Mouse (Mus musculus) CH12.LX (cell line): ENCODE measurements around the gene Cish. TPM values are rescaled to one million over a fixed set of nuclear protein-coding genes. Genes with fewer than 3 reads are reported as not detected.

Experiments used
- DNase-seq: peaks from one replicate; pipeline ENCODE4 v3.0.0-alpha.2; 2013; ENCODE audit errors: extremely low read depth
- H3K27ac ChIP-seq: 2 replicates; pipeline ENCODE4 v1.5.1; 2012; ENCODE audit warnings: low read depth, mild to moderate bottlenecking, control low read depth, moderate library complexity; ENCODE audit not compliant: insufficient read depth
- H3K27me3 ChIP-seq: replicated peaks from 2 replicates; pipeline ENCODE3; 2012; ENCODE audit warnings: inconsistent platforms
- H3K36me3 ChIP-seq, 2 experiments: replicated peaks in 1 of 2; 2 replicates each; pipeline versions ENCODE3 to v1.6.1; 2012; ENCODE audit warnings: inconsistent platforms in 1 of 2, low read length in 1 of 2, mild to moderate bottlenecking in 1 of 2, mixed read lengths in 1 of 2, moderate library complexity in 1 of 2; ENCODE audit not compliant: control insufficient read depth in 1 of 2, insufficient read depth in 1 of 2
- H3K4me1 ChIP-seq, 2 experiments: 2 replicates each; pipeline ENCODE4 v1.6.1; 2012; ENCODE audit warnings: inconsistent platforms in 1 of 2, moderate library complexity in 1 of 2; ENCODE audit not compliant: insufficient read depth in 2 of 2, control insufficient read depth in 1 of 2
- H3K4me2 ChIP-seq: 2 replicates; pipeline ENCODE4 v1.6.1; 2012; ENCODE audit warnings: low read depth, mild to moderate bottlenecking, control low read depth; ENCODE audit not compliant: poor library complexity, insufficient read depth, severe bottlenecking
- H3K4me3 ChIP-seq, 3 experiments: fragments of 150-350 bp in 1 of 3; sonication (generic) in 1 of 3; replicated peaks in 1 of 3; 2 replicates each; pipeline versions ENCODE3 to v1.5.1; 2011 to 2012; ENCODE audit warnings: low read depth in 2 of 3, low read length in 2 of 3, mild to moderate bottlenecking in 2 of 3, moderate library complexity in 2 of 3, control low read depth in 1 of 3, improper control_type of control experiment in 1 of 3, inconsistent platforms in 1 of 3, mixed read lengths in 1 of 3; ENCODE audit not compliant: poor library complexity in 1 of 3
- H3K79me2 ChIP-seq: replicated peaks from 2 replicates; pipeline ENCODE4 v1.6.1; 2012; ENCODE audit warnings: mild to moderate bottlenecking, moderate library complexity; ENCODE audit not compliant: control insufficient read depth, poor library complexity, insufficient read depth, severe bottlenecking; ENCODE audit errors: extremely low read depth
- H3K9ac ChIP-seq: 2 replicates; pipeline ENCODE4 v1.6.1; 2012; ENCODE audit warnings: low read depth, mild to moderate bottlenecking, control low read depth, moderate library complexity; ENCODE audit not compliant: insufficient read depth
- H3K9me3 ChIP-seq: replicated peaks from 2 replicates; pipeline ENCODE3; 2012; ENCODE audit warnings: low read length, inconsistent platforms, mixed read lengths
- BHLHE40 ChIP-seq: IDR thresholded peaks from 2 replicates; pipeline ENCODE4 v1.6.1; 2011; ENCODE audit warnings: mild to moderate bottlenecking, low read depth, low read length, improper control_type of control experiment
- CHD2 ChIP-seq: IDR thresholded peaks from 2 replicates; pipeline ENCODE4 v1.6.1; 2011; ENCODE audit warnings: low read length, improper control_type of control experiment
- CTCF ChIP-seq, 2 experiments: IDR thresholded peaks in 1 of 2; conservative IDR thresholded peaks in 1 of 2; 2 replicates each; pipeline ENCODE4 v1.5.1; 2011 to 2012; ENCODE audit warnings: low read depth in 2 of 2, low read length in 2 of 2, improper control_type of control experiment in 1 of 2, inconsistent platforms in 1 of 2, mild to moderate bottlenecking in 1 of 2, moderate library complexity in 1 of 2
- E2F4 ChIP-seq: IDR thresholded peaks from 2 replicates; pipeline ENCODE4 v1.6.1; 2011; ENCODE audit warnings: low read depth, low read length, improper control_type of control experiment; ENCODE audit not compliant: insufficient replicate concordance
- EP300 ChIP-seq: IDR thresholded peaks from 2 replicates; pipeline ENCODE4 v1.6.1; 2011; ENCODE audit warnings: low read length, improper control_type of control experiment
- GABPA ChIP-seq: IDR thresholded peaks from 2 replicates; pipeline ENCODE4 v1.6.1; 2012; ENCODE audit warnings: low read depth, low read length, improper control_type of control experiment, inconsistent platforms; ENCODE audit not compliant: insufficient replicate concordance
- HCFC1 ChIP-seq: IDR thresholded peaks from 2 replicates; pipeline ENCODE4 v1.6.1; 2012; ENCODE audit warnings: low read depth, mild to moderate bottlenecking, inconsistent platforms, low read length, improper control_type of control experiment
- IRF4 ChIP-seq: IDR thresholded peaks from 2 replicates; pipeline ENCODE4 v1.6.1; 2014; ENCODE audit warnings: low read depth, mild to moderate bottlenecking, inconsistent platforms, low read length, improper control_type of control experiment
- JUN ChIP-seq: IDR thresholded peaks from 2 replicates; pipeline ENCODE4 v1.6.1; 2011; ENCODE audit warnings: low read depth, mild to moderate bottlenecking, low read length, improper control_type of control experiment, moderate library complexity; ENCODE audit not compliant: insufficient read depth
- KAT2A ChIP-seq: IDR thresholded peaks from 2 replicates; pipeline ENCODE4 v1.6.1; 2012; ENCODE audit warnings: low read length, improper control_type of control experiment, inconsistent platforms; ENCODE audit not compliant: insufficient replicate concordance
- MAFK ChIP-seq: IDR thresholded peaks from 2 replicates; pipeline ENCODE4 v1.6.1; 2011; ENCODE audit warnings: low read length, improper control_type of control experiment; ENCODE audit not compliant: insufficient replicate concordance
- MAX ChIP-seq: IDR thresholded peaks from 2 replicates; pipeline ENCODE4 v1.6.1; 2011; ENCODE audit warnings: low read length, improper control_type of control experiment
- MEF2A ChIP-seq: IDR thresholded peaks from 2 replicates; pipeline ENCODE4 v1.6.1; 2014; ENCODE audit warnings: low read depth, mild to moderate bottlenecking, inconsistent platforms, low read length, improper control_type of control experiment, borderline replicate concordance
- MYC ChIP-seq: IDR thresholded peaks from 2 replicates; pipeline ENCODE4 v1.6.1; 2011; ENCODE audit warnings: low read depth, mild to moderate bottlenecking, improper control_type of control experiment, low read length
- NELFE ChIP-seq: IDR thresholded peaks from 2 replicates; pipeline ENCODE4 v1.6.1; 2011; ENCODE audit warnings: low read depth, low read length, improper control_type of control experiment
- PAX5 ChIP-seq: IDR thresholded peaks from 2 replicates; pipeline ENCODE4 v1.6.1; 2012; ENCODE audit warnings: low read length, inconsistent platforms, mixed read lengths
- POLR2A ChIP-seq: IDR thresholded peaks from 2 replicates; pipeline ENCODE4 v1.6.1; 2011; ENCODE audit warnings: low read depth, mild to moderate bottlenecking, improper control_type of control experiment, low read length
- POLR2AphosphoS2 ChIP-seq: IDR thresholded peaks from 2 replicates; pipeline ENCODE4 v1.6.1; 2011; ENCODE audit warnings: low read depth, low read length, improper control_type of control experiment
- SMC3 ChIP-seq: IDR thresholded peaks from 2 replicates; pipeline ENCODE4 v1.6.1; 2011; ENCODE audit warnings: low read depth, low read length, improper control_type of control experiment
- TBP ChIP-seq: conservative IDR thresholded peaks from 2 replicates; pipeline ENCODE4 v1.6.1; 2011; ENCODE audit warnings: low read depth, low read length, improper control_type of control experiment
- TCF12 ChIP-seq: IDR thresholded peaks from 2 replicates; pipeline ENCODE4 v1.6.1; 2014; ENCODE audit warnings: low read depth, mild to moderate bottlenecking, inconsistent platforms, low read length, improper control_type of control experiment
- USF1 ChIP-seq: IDR thresholded peaks from 2 replicates; pipeline ENCODE4 v1.6.1; 2014; ENCODE audit warnings: low read depth, mild to moderate bottlenecking, inconsistent platforms, low read length, improper control_type of control experiment
- ZC3H11A ChIP-seq: IDR thresholded peaks from 2 replicates; pipeline ENCODE4 v1.6.1; 2012; ENCODE audit warnings: low read depth, mild to moderate bottlenecking, inconsistent platforms, low read length, improper control_type of control experiment
- ZKSCAN1 ChIP-seq: IDR thresholded peaks from 2 replicates; pipeline ENCODE4 v1.6.1; 2012; ENCODE audit warnings: low read depth, inconsistent platforms, low read length, improper control_type of control experiment, borderline replicate concordance
- ZMIZ1 ChIP-seq: IDR thresholded peaks from 2 replicates; pipeline ENCODE4 v1.6.1; 2012; ENCODE audit warnings: low read depth, mild to moderate bottlenecking, inconsistent platforms, low read length, improper control_type of control experiment
- ZNF384 ChIP-seq: IDR thresholded peaks from 2 replicates; pipeline ENCODE4 v1.6.1; 2012; ENCODE audit warnings: low read depth, low read length, improper control_type of control experiment, inconsistent platforms
- dilution Hi-C: fragments of 300-500 bp; cut with MboI; formaldehyde crosslinking; loops from 2 replicates; pipeline ENCODE4 v1.14.3; 2020; ENCODE audit warnings: low sequenced_read_pairs; ENCODE audit not compliant: extremely low pct_unique_long_range_greater_than_20kb, extremely low pct_ligation_motif_present
- in situ Hi-C: fragments of 300-500 bp; cut with MboI; formaldehyde crosslinking; loops from 3 replicates; pipeline ENCODE4 v1.14.3; 2019; ENCODE audit warnings: low sequenced_read_pairs, low pct_ligation_motif_present, low pct_unique_long_range_greater_than_20kb, mixed read lengths
- polyA plus RNA-seq: library from polyadenylated mRNA; unstranded; fragments of >175 nt; gene quantifications from 2 replicates; pipeline ENCODE4 v1.2.1, GENCODE M21; 2012; ENCODE audit warnings: low read depth; ENCODE audit not compliant: insufficient read length
- total RNA-seq, 2 experiments: library from RNA; depleted of rRNA; stranded (reverse); fragments of 300-350 nt in 1 of 2; fragments of >200 nt in 1 of 2; gene quantifications; 2 replicates each; pipeline ENCODE4 v1.2.3; 2012 to 2014

The Cish gene
- total and polyA plus RNA-seq, 3 experiments, result 0.43 to 4.6 (median 3.5) TPM

DNA sequence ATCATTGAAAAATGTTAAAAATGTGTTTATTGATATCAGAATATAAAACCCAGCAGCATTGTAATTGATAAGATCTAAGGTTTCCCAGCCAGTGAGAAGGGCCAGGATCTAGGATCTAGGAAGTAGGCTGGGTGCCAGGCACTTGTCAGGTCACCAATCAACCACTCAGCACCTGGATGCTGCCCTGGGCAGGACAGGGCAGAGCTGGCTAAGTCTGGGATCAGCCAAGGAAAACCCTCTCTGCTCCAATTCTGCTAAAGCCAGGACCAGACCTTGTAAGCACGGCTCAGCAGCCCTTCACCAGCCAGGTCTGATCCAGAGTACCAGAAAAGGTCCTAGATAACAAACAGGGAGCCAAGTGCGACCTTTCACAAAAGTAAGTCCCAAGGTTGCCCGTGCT lies 40.9 kb upstream of the Cish start:
- in situ Hi-C loops, result no loop called here
- Histone ChIP-seq H3K9ac (no peak overlapping the region), H3K4me3 (no peak overlapping the region), H3K4me1 (no peaks in the 10 kb centered on the region)
- dilution Hi-C loops, result no loop called here
- TF ChIP-seq TCF12 (no peak), EP300 (no peak), E2F4 (no peak), ZKSCAN1 (no peak), MEF2A (no peak), BHLHE40 (no peak), CTCF (conservative IDR thresholded peaks at IDR 0.05 in 1 of 2, IDR thresholded peaks at IDR 0.05 in 1 of 2; ENCODE audit: low read depth in 2 of 2, low read length in 2 of 2) (no peak), PAX5 (no peak), KAT2A (no peak), JUN (no peak), CHD2 (no peak), ZC3H11A (no peak), ZNF384 (no peak), NELFE (no peak), ZMIZ1 (no peak), POLR2AphosphoS2 (no peak), GABPA (no peak), POLR2A (no peak), USF1 (no peak), MAX (no peak)
- TF ChIP-seq, all 38 proteins: peak for 0
- DNase-seq, result no peak
- no peak overlapping the region for H3K4me2 ChIP-seq
- no peaks in the 10 kb centered on the region for H3K27me3 ChIP-seq
- H3K9me3 ChIP-seq, result no peaks in the 10 kb centered on the region
- no peak overlapping the region for H3K27ac ChIP-seq
- H3K79me2 ChIP-seq, result no peaks in the 10 kb centered on the region
- peaks cover 40 to 63% of the 10 kb centered on the region in 2 experiments for H3K36me3 ChIP-seq

DNA sequence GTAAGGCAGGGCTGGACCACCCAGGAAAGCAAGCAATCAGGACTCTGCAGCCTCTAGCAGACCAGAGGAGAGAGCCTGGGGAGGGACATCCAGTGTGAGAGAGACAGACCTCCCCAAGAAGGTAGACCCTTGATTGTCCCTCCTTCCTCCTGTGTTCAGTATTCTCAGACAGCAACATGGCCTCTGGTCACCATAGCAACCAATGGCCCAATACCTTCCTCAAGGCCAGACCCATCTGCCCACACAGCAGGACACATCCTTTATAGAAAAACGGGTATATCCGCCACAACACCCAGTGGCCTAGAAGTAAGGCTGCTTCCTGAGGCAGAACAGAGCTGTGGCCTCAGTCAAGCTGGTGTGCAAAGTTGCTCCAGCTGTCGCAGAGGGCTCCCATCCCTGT lies 40.2 kb upstream of the Cish start:
- DNase-seq, result no peak
- no peak for TF ChIP-seq HCFC1
- TF ChIP-seq PAX5, result no peak
- no peak for TF ChIP-seq POLR2A
- TF ChIP-seq BHLHE40, result no peak
- no peak for TF ChIP-seq IRF4
- no peak for TF ChIP-seq MYC
- TF ChIP-seq JUN, result no peak
- TF ChIP-seq POLR2AphosphoS2, result no peak
- no peak for TF ChIP-seq MAFK
- TF ChIP-seq SMC3, result no peak
- TF ChIP-seq ZC3H11A, result no peak
- TF ChIP-seq TBP, result no peak
- no peak for TF ChIP-seq CHD2

More for the DNA sequence above, 40.2 kb upstream of the Cish start:
- Histone ChIP-seq H3K4me1 (peaks cover 0 to 4% of the 10 kb centered on the region in 2 experiments; a peak in 2 of 4 replicates), H3K79me2 (no peaks in the 10 kb centered on the region), H3K27ac (no peak overlapping the region), H3K9ac (no peak overlapping the region), H3K36me3 (peaks cover 45 to 70% of the 10 kb centered on the region in 2 experiments), H3K27me3 (no peaks in the 10 kb centered on the region), H3K4me2 (no peak overlapping the region), H3K9me3 (no peaks in the 10 kb centered on the region), H3K4me3 (no peak overlapping the region)
- in situ Hi-C loops (no loop called here), dilution Hi-C loops (no loop called here)
